14 mouse cellular contexts compared by ENCODE assay signal in genomic region chr7:64855976-64856375, GRCm38 (mm10). TPM values are rescaled to one million over a fixed set of nuclear protein-coding genes. Genes with fewer than 3 reads are reported as not detected.
DNase-seq lines count a peak whose midpoint lies in the region; ATAC-seq and TF ChIP-seq lines count a peak whose summit lies in the region.
"Had no signal": no experiment of that assay in that cellular context is flagged by ENCODE, and none has a peak within 500 bp of the region (broad histone marks: within the 10 kb centered on the region; RNA-seq: fewer than 3 reads in every experiment).

No protein-coding gene starts in this region.

- no peak for ATAC-seq in forebrain, embryonic 16.5 days
- no peak; the same call in 1 of the 2 replicates for ATAC-seq in forebrain, embryonic 13.5 days
- no peak for ATAC-seq in neural tube, embryonic 11.5 days (ENCODE audit: insufficient read depth, low FRiP score, low TSS enrichment)
- peak; percentile 35; the same call in 1 of the 2 replicates for ATAC-seq in embryonic facial prominence, embryonic 14.5 days (ENCODE audit: low read depth)
- no peak for ATAC-seq in CD4-positive, CD25-positive, alpha-beta regulatory T cell, adult 4 months
- ATAC-seq: intestine, embryonic 16.5 days; midbrain, embryonic 15.5 days had no signal

- H3K4me2 ChIP-seq in forebrain, embryonic 16.5 days (ENCODE audit: low read length): peak overlapping the region; percentile 13
- no peak overlapping the region for H3K4me2 ChIP-seq in forebrain, embryonic 13.5 days
- H3K4me2 ChIP-seq in neural tube, embryonic 11.5 days (ENCODE audit: low read depth): no peak overlapping the region
- H3K4me2 ChIP-seq in embryonic facial prominence, embryonic 14.5 days (ENCODE audit: low read depth, low read length): peak overlapping the region; percentile 48
- H3K4me2 ChIP-seq: heart, embryonic 11.5 days; midbrain, embryonic 15.5 days had no signal

- no peak for TF ChIP-seq POLR2A in olfactory bulb, adult 2 months (IDR thresholded peaks at IDR 0.05; ENCODE audit: insufficient read depth, low read depth, low read length)

- no peak overlapping the region for H3K4me3 ChIP-seq in forebrain, embryonic 16.5 days (replicated peaks; ENCODE audit: low read length)
- no peak overlapping the region for H3K4me3 ChIP-seq in forebrain, embryonic 13.5 days
- H3K4me3 ChIP-seq in neural tube, embryonic 11.5 days (ENCODE audit: low read depth, low read length): no peak overlapping the region
- H3K4me3 ChIP-seq in embryonic facial prominence, embryonic 14.5 days (ENCODE audit: low read depth, low read length): peak overlapping the region; percentile 27
- peak overlapping the region; percentile 26; the same call in 1 of the 2 replicates for H3K4me3 ChIP-seq in olfactory bulb, adult 2 months (ENCODE audit: insufficient read depth, low read depth, low read length)
- H3K4me3 ChIP-seq: midbrain, embryonic 15.5 days had no signal

- DNase-seq in neural tube, embryonic 11.5 days (ENCODE audit: low spot score): peak; percentile 19
- no peak for DNase-seq in neural tube, embryonic 10.5 days (ENCODE audit: extremely low spot score, low spot score)
- DNase-seq in embryonic facial prominence, embryonic 14.5 days (ENCODE audit: low spot score): peak; percentile 62
- DNase-seq in lung, postnatal 25 days (ENCODE audit: low spot score): no peak
- DNase-seq: lung, adult 18-20 months; right cerebral cortex, postnatal 4 days had no signal

- 40% methylated on average over 15 of the region's 15 CpGs for WGBS in forebrain, embryonic 16.5 days
- WGBS in forebrain, embryonic 13.5 days: 57% methylated on average over 15 of the region's 15 CpGs
- 68% methylated on average over 15 of the region's 15 CpGs for WGBS in neural tube, embryonic 11.5 days
- WGBS in embryonic facial prominence, embryonic 14.5 days: 40% methylated on average over 15 of the region's 15 CpGs
- WGBS in olfactory bulb, adult 2 months: 42% methylated on average over 15 of the region's 15 CpGs

- no peaks in the 10 kb centered on the region for H3K27me3 ChIP-seq in forebrain, embryonic 16.5 days (replicated peaks; ENCODE audit: control insufficient read depth, insufficient read depth, low read length)
- H3K27me3 ChIP-seq in forebrain, embryonic 13.5 days: no peaks in the 10 kb centered on the region
- no peaks in the 10 kb centered on the region for H3K27me3 ChIP-seq in neural tube, embryonic 11.5 days (ENCODE audit: control insufficient read depth, insufficient read depth, low read length)
- H3K27me3 ChIP-seq in embryonic facial prominence, embryonic 14.5 days (replicated peaks; ENCODE audit: control insufficient read depth, insufficient read depth, low read length): no peaks in the 10 kb centered on the region
- H3K27me3 ChIP-seq: midbrain, embryonic 15.5 days had no signal

- no peak overlapping the region for H3K9ac ChIP-seq in forebrain, embryonic 16.5 days (replicated peaks; ENCODE audit: low read depth, low read length)
- H3K9ac ChIP-seq in forebrain, embryonic 13.5 days: no peak overlapping the region
- H3K9ac ChIP-seq in neural tube, embryonic 11.5 days (ENCODE audit: low read length): no peak overlapping the region
- 0 out of 2 replicates have a peak overlapping the region, but pooled peaks have one; percentile 22 for H3K9ac ChIP-seq in embryonic facial prominence, embryonic 14.5 days (ENCODE audit: low read depth, low read length)
- H3K9ac ChIP-seq: midbrain, embryonic 15.5 days had no signal

- H3K36me3 ChIP-seq in forebrain, embryonic 16.5 days (ENCODE audit: control insufficient read depth, insufficient read depth): no peaks in the 10 kb centered on the region
- H3K36me3 ChIP-seq in forebrain, embryonic 13.5 days (ENCODE audit: poor library complexity, severe bottlenecking): no peaks in the 10 kb centered on the region
- H3K36me3 ChIP-seq in neural tube, embryonic 11.5 days (ENCODE audit: control insufficient read depth, insufficient read depth, low read length): no peaks in the 10 kb centered on the region
- no peaks in the 10 kb centered on the region for H3K36me3 ChIP-seq in embryonic facial prominence, embryonic 14.5 days (ENCODE audit: control insufficient read depth, insufficient read depth, low read length)
- H3K36me3 ChIP-seq: midbrain, embryonic 15.5 days had no signal

- no peak for TF ChIP-seq CTCF in olfactory bulb, adult 2 months (IDR thresholded peaks at IDR 0.05; ENCODE audit: insufficient read depth, low read depth, low read length)

- H3K4me1 ChIP-seq in forebrain, embryonic 16.5 days (replicated peaks; ENCODE audit: control insufficient read depth, insufficient read depth, low read length): peaks cover 4% of the 10 kb centered on the region; the same call in 1 of the 2 replicates
- H3K4me1 ChIP-seq in forebrain, embryonic 13.5 days: peaks cover 4% of the 10 kb centered on the region; the same call in 1 of the 2 replicates
- no peaks in the 10 kb centered on the region for H3K4me1 ChIP-seq in neural tube, embryonic 11.5 days (ENCODE audit: control insufficient read depth, insufficient read depth, low read length)
- H3K4me1 ChIP-seq in embryonic facial prominence, embryonic 14.5 days (ENCODE audit: control insufficient read depth, insufficient read depth, low read length): no peaks in the 10 kb centered on the region
- H3K4me1 ChIP-seq in olfactory bulb, adult 2 months (ENCODE audit: control insufficient read depth, insufficient read depth, low read length): no peaks in the 10 kb centered on the region; the same call in 1 of the 2 replicates
- H3K4me1 ChIP-seq: midbrain, embryonic 15.5 days had no signal

- no peak overlapping the region for H3K27ac ChIP-seq in forebrain, embryonic 16.5 days (ENCODE audit: low read length)
- H3K27ac ChIP-seq in forebrain, embryonic 13.5 days: no peak overlapping the region
- H3K27ac ChIP-seq in neural tube, embryonic 11.5 days (ENCODE audit: low read depth, low read length): no peak overlapping the region
- peak overlapping the region; percentile 74 for H3K27ac ChIP-seq in embryonic facial prominence, embryonic 14.5 days (replicated peaks; ENCODE audit: low read depth, low read length)
- no peak overlapping the region for H3K27ac ChIP-seq in olfactory bulb, adult 2 months (ENCODE audit: insufficient read depth, low read depth, low read length)
- H3K27ac ChIP-seq: midbrain, embryonic 15.5 days; stomach, postnatal 0 days had no signal

- no peaks in the 10 kb centered on the region for H3K9me3 ChIP-seq in forebrain, embryonic 16.5 days (ENCODE audit: control insufficient read depth, low read length)
- no peaks in the 10 kb centered on the region for H3K9me3 ChIP-seq in forebrain, embryonic 13.5 days (replicated peaks)
- H3K9me3 ChIP-seq in neural tube, embryonic 11.5 days (ENCODE audit: control insufficient read depth, low read length): no peaks in the 10 kb centered on the region
- no peaks in the 10 kb centered on the region for H3K9me3 ChIP-seq in embryonic facial prominence, embryonic 14.5 days (ENCODE audit: control insufficient read depth, low read length)
- H3K9me3 ChIP-seq: midbrain, embryonic 15.5 days had no signal

RNA-seq across cellular contexts. Expression of gene Nsmce3, which starts 16.8 kb away (rescaled TPM):
- polyA plus RNA-seq in forebrain, embryonic 16.5 days (2015; fragmentation: Nextera tagmentation; extraction: Ambion mirVana): 9.5 and 9.9 TPM in 2 replicates
- polyA plus RNA-seq in forebrain, embryonic 13.5 days (2015; fragmentation: Nextera tagmentation; extraction: Ambion mirVana): 10.1 and 10.6 TPM in 2 replicates
- polyA plus RNA-seq in neural tube, embryonic 11.5 days (2014; fragmentation: Nextera tagmentation; extraction: Ambion mirVana): 13.1 and 14.2 TPM in 2 replicates
- polyA plus RNA-seq in embryonic facial prominence, embryonic 14.5 days (2014; fragmentation: Nextera tagmentation; extraction: Ambion mirVana): 11.4 and 12.0 TPM in 2 replicates
- polyA plus RNA-seq in olfactory bulb, adult 2 months (2012; ENCODE audit: insufficient read depth, insufficient read length, low replicate concordance, missing spikeins): not detected in 2 replicates
- 1 to 10 TPM; 1.7 to 2.0 TPM for polyA plus RNA-seq in CD4-positive, CD25-positive, alpha-beta regulatory T cell, adult 4 months (2017; shearing (Covaris generic))

Comparison
In these comparisons a context has a peak if more than half of its experiments do, and no peak if none do; other contexts are left out.
1. H3K4me2 ChIP-seq: peak in forebrain, embryonic 16.5 days (single experiment) and embryonic facial prominence, embryonic 14.5 days (single experiment); none in forebrain, embryonic 13.5 days (single experiment) and neural tube, embryonic 11.5 days (single experiment).
2. DNase-seq: peak in neural tube, embryonic 11.5 days (single experiment) and embryonic facial prominence, embryonic 14.5 days (single experiment); none in neural tube, embryonic 10.5 days (single experiment) and lung, postnatal 25 days (single experiment).
3. H3K4me3 ChIP-seq: peak in embryonic facial prominence, embryonic 14.5 days (single experiment) and olfactory bulb, adult 2 months (single experiment); none in forebrain, embryonic 16.5 days (single experiment), forebrain, embryonic 13.5 days (single experiment) and neural tube, embryonic 11.5 days (single experiment).